Mouse (Mus musculus): ENCODE measurements at regions not wholly inside any gene's neighbourhood (a gene's known extent, or its start where the extent isn't known, plus 50 kb on each side); places are given as distances from the start of the nearest gene placed in this dataset.

DNA sequence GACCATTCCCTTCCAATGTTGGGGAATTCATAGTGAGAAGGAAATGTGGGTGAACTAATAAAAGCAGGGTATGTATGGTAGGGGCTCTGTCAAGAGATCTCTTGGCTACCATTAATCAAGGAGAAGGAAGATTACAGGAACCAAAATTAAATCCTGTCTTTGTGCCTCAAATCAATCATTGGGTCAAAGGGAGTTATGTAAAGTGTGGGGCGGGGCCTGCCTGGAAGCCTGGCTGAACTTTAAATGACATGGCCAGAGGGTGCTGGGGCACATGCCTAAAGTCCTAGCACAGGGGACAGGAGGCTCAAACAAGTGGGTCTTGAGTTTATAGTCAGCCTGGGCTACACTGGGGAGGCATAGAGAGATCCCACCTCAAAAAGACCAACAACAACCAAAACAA is 259.0 kb upstream of the Zfp64 start:
- 89% methylated on average over 1 of the region's 1 CpGs for WGBS
- Histone ChIP-seq H3K36me3 (ENCODE audit: control insufficient read depth, insufficient read depth, low read length) (no peaks in the 10 kb centered on the region), H3K4me3 (ENCODE audit: low read depth, low read length) (no peak overlapping the region), H3K9ac (replicated peaks; ENCODE audit: low read depth, low read length) (no peak overlapping the region), H3K9me3 (ENCODE audit: control insufficient read depth, low read length) (no peaks in the 10 kb centered on the region), H3K27me3 (ENCODE audit: control insufficient read depth, insufficient read depth, low read length) (no peaks in the 10 kb centered on the region), H3K27ac (ENCODE audit: low read depth, low read length) (no peak overlapping the region), H3K4me2 (ENCODE audit: low read depth, low read length) (no peak overlapping the region), H3K4me1 (ENCODE audit: control insufficient read depth, insufficient read depth, low read length) (no peaks in the 10 kb centered on the region)
- no peak for ATAC-seq (ENCODE audit: low read depth)

- 71% methylated on average over 10 of the region's 10 CpGs for WGBS
- H3K27ac ChIP-seq (ENCODE audit: low read depth, low read length), result no peak overlapping the region
- H3K27me3 ChIP-seq (ENCODE audit: control insufficient read depth, insufficient read depth, low read length), result no peaks in the 10 kb centered on the region
- no peaks in the 10 kb centered on the region for H3K36me3 ChIP-seq (ENCODE audit: control insufficient read depth, insufficient read depth, low read length)
- H3K4me3 ChIP-seq (ENCODE audit: low read depth, low read length), result no peak overlapping the region
- H3K9me3 ChIP-seq (ENCODE audit: control insufficient read depth, low read length), result no peaks in the 10 kb centered on the region
- no peak overlapping the region for H3K4me2 ChIP-seq (ENCODE audit: low read depth, low read length)
- ATAC-seq (ENCODE audit: low read depth), result no peak
- H3K4me1 ChIP-seq (ENCODE audit: control insufficient read depth, insufficient read depth, low read length), result no peaks in the 10 kb centered on the region
- no peak overlapping the region for H3K9ac ChIP-seq (replicated peaks; ENCODE audit: low read depth, low read length)
These were observed 257.9 kb upstream of the Zfp64 start for GRCm38 (mm10) chr2:169213314-169213713.

DNA sequence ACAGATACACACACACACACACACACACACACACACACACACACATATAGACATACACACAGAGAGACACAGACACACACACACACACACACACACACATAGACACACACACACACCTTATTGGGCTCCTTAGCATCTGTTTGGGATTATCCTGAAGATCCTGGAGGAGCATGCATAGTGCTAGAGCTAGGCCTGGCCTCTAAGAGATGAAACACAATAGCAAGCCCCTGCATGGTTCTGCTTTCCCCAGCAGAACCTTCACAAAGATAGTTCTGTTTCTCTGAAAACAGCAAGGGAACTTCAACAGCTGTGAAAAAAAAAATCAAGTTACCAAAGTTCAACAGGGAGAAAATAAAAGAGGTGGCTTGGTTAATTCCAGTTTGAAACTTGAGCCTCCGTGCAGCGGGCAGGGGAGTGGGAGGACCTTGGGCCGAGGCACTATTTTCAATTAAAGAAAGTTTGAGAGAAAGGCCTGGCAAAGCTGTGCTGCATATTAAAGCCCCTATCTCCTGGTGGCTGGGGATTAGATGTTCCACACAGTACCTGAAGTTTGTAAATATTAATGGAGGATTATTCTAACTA is 257.4 kb upstream of the Zfp64 start:
- H3K27ac ChIP-seq (ENCODE audit: low read depth, low read length), result no peak overlapping the region
- no peak overlapping the region for H3K9ac ChIP-seq (replicated peaks; ENCODE audit: low read depth, low read length)
- no peaks in the 10 kb centered on the region for H3K9me3 ChIP-seq (ENCODE audit: control insufficient read depth, low read length)
- H3K4me2 ChIP-seq (ENCODE audit: low read depth, low read length), result no peak overlapping the region
- ATAC-seq (ENCODE audit: low read depth), result no peak
- no peaks in the 10 kb centered on the region for H3K36me3 ChIP-seq (ENCODE audit: control insufficient read depth, insufficient read depth, low read length)
- no peak overlapping the region for H3K4me3 ChIP-seq (ENCODE audit: low read depth, low read length)
- no peaks in the 10 kb centered on the region for H3K4me1 ChIP-seq (ENCODE audit: control insufficient read depth, insufficient read depth, low read length)
- no peaks in the 10 kb centered on the region for H3K27me3 ChIP-seq (ENCODE audit: control insufficient read depth, insufficient read depth, low read length)
- 52% methylated on average over 3 of the region's 3 CpGs for WGBS

DNA sequence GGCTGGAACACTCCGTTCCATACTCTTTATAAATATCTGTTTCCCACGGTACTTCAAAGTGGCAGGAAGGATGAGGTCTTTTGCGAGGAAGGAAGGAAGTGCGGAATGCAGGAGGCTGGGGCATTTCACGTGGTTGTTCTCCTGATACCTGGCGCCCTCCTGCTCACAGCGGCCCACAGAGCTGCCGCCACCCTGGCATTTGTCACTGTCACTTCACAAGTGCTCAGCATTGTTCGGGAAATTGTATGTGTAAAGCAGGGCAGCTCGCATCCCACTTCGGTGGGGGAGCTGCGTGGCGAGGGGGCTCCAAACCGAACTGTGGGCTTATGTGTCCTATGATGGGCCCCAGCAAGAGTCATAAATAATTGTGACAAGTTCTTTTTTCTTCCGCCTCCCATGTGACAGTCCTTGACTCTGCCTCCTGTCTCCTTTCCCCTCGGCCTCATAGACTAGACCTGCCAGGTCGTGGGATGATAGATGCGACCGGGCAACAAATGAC is 248.9 kb upstream of the Zfp64 start:
- Histone ChIP-seq H3K4me3 (ENCODE audit: low read depth, low read length) (no peak overlapping the region), H3K4me1 (ENCODE audit: control insufficient read depth, insufficient read depth, low read length) (0 out of 2 replicates have a peak, but pooled peaks cover 4% of the 10 kb centered on the region), H3K9me3 (ENCODE audit: control insufficient read depth, low read length) (no peaks in the 10 kb centered on the region), H3K27me3 (ENCODE audit: control insufficient read depth, insufficient read depth, low read length) (no peaks in the 10 kb centered on the region), H3K36me3 (ENCODE audit: control insufficient read depth, insufficient read depth, low read length) (no peaks in the 10 kb centered on the region), H3K9ac (replicated peaks; ENCODE audit: low read depth, low read length) (no peak overlapping the region), H3K4me2 (ENCODE audit: low read depth, low read length) (no peak overlapping the region), H3K27ac (ENCODE audit: low read depth, low read length) (no peak overlapping the region)
- ATAC-seq (ENCODE audit: low read depth), result no peak; the same call in 1 of the 2 replicates
- WGBS, result 35% methylated on average over 19 of the region's 19 CpGs

- Histone ChIP-seq H3K9me3 (ENCODE audit: control insufficient read depth, low read length) (no peaks in the 10 kb centered on the region), H3K4me2 (ENCODE audit: low read depth, low read length) (no peak overlapping the region), H3K4me1 (ENCODE audit: control insufficient read depth, insufficient read depth, low read length) (0 out of 2 replicates have a peak, but pooled peaks cover 4% of the 10 kb centered on the region), H3K36me3 (ENCODE audit: control insufficient read depth, insufficient read depth, low read length) (no peaks in the 10 kb centered on the region), H3K27ac (ENCODE audit: low read depth, low read length) (no peak overlapping the region), H3K27me3 (ENCODE audit: control insufficient read depth, insufficient read depth, low read length) (no peaks in the 10 kb centered on the region), H3K4me3 (ENCODE audit: low read depth, low read length) (no peak overlapping the region), H3K9ac (replicated peaks; ENCODE audit: low read depth, low read length) (no peak overlapping the region)
- ATAC-seq (ENCODE audit: low read depth), result no peak
- WGBS, result 73% methylated on average over 7 of the region's 7 CpGs
These were observed 236.6 kb upstream of the Zfp64 start for GRCm38 (mm10) chr2:169191974-169192373.

DNA sequence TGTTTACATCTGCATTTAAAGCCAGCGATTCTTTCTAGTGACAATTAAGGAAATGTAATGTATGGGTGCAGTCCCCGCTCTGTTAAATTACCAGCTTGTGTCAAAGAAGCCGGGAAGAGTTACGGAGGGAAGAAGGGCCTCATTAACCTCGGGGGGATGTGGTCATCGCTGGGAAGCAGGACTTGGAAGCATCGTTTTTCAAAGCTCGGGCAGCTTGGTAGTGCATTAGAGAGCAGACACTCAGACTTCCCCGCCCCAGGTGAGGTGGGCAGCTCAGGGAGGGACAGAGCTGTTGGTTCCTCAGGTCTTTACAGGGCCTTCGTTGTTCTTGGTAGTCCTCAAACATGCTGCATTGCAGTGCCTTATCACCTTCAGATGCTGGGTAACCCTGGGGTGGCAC is 236.1 kb upstream of the Zfp64 start:
- Histone ChIP-seq H3K9me3 (ENCODE audit: control insufficient read depth, low read length) (no peaks in the 10 kb centered on the region), H3K27me3 (ENCODE audit: control insufficient read depth, insufficient read depth, low read length) (no peaks in the 10 kb centered on the region), H3K4me1 (ENCODE audit: control insufficient read depth, insufficient read depth, low read length) (0 out of 2 replicates have a peak, but pooled peaks cover 4% of the 10 kb centered on the region), H3K27ac (ENCODE audit: low read depth, low read length) (no peak overlapping the region), H3K9ac (replicated peaks; ENCODE audit: low read depth, low read length) (no peak overlapping the region), H3K36me3 (ENCODE audit: control insufficient read depth, insufficient read depth, low read length) (no peaks in the 10 kb centered on the region), H3K4me3 (ENCODE audit: low read depth, low read length) (no peak overlapping the region), H3K4me2 (ENCODE audit: low read depth, low read length) (no peak overlapping the region)
- ATAC-seq (ENCODE audit: low read depth), result no peak
- 33% methylated on average over 10 of the region's 10 CpGs for WGBS

DNA sequence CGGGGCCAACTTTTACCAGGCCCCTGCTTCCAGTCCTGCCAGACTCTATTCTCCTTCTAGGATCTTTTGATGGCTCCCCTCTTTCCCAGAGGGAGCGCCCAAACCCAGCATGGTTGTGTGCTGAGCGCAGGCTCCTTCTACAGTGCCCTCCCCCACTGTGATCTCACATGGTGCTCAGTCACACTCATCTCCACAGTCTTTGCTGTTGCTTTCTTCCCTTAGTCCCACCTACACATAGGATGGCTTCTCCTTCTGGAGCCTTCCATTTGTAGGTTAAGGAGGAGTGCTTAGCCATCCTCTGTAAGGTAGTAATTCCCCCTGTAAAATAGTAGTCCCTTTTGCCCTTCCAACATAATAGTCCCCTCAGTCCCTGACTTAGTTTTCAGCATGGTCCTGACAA is 222.2 kb upstream of the Zfp64 start:
- H3K4me1 ChIP-seq (ENCODE audit: control insufficient read depth, insufficient read depth, low read length), result no peaks in the 10 kb centered on the region
- WGBS, result 85% methylated on average over 3 of the region's 3 CpGs
- no peak for ATAC-seq (ENCODE audit: low read depth)

DNA sequence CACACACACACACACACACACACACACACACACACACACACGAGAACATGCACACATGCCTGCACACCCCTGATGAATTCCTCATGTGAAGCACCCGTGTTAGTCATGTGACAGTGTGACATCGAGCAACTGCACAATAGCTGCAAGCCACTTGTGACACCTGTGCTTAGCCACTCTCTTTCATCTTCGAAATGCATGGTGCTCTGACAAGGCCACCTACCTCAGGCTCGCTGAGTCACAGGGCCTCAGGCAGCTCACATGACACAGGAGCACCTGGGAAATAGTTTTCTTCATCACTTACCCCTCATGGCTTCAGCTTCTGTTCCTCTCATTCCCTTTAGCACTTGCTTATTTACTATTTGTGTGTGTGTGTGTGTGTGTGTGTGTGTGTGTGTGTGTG is 213.4 kb upstream of the Zfp64 start:
- Histone ChIP-seq H3K27ac (ENCODE audit: low read depth, low read length) (no peak overlapping the region), H3K4me3 (ENCODE audit: low read depth, low read length) (no peak overlapping the region), H3K27me3 (ENCODE audit: control insufficient read depth, insufficient read depth, low read length) (no peaks in the 10 kb centered on the region), H3K4me2 (ENCODE audit: low read depth, low read length) (no peak overlapping the region), H3K36me3 (ENCODE audit: control insufficient read depth, insufficient read depth, low read length) (no peaks in the 10 kb centered on the region), H3K4me1 (ENCODE audit: control insufficient read depth, insufficient read depth, low read length) (no peaks in the 10 kb centered on the region), H3K9me3 (ENCODE audit: control insufficient read depth, low read length) (no peaks in the 10 kb centered on the region), H3K9ac (replicated peaks; ENCODE audit: low read depth, low read length) (no peak overlapping the region)
- WGBS, result 82% methylated on average over 5 of the region's 5 CpGs
- ATAC-seq (ENCODE audit: low read depth), result no peak

More for the DNA sequence above, 222.2 kb upstream of the Zfp64 start:
- no peaks in the 10 kb centered on the region for H3K9me3 ChIP-seq (ENCODE audit: control insufficient read depth, low read length)
- H3K9ac ChIP-seq (replicated peaks; ENCODE audit: low read depth, low read length), result no peak overlapping the region
- no peaks in the 10 kb centered on the region for H3K27me3 ChIP-seq (ENCODE audit: control insufficient read depth, insufficient read depth, low read length)
- no peaks in the 10 kb centered on the region for H3K36me3 ChIP-seq (ENCODE audit: control insufficient read depth, insufficient read depth, low read length)
- no peak overlapping the region for H3K27ac ChIP-seq (ENCODE audit: low read depth, low read length)
- no peak overlapping the region for H3K4me2 ChIP-seq (ENCODE audit: low read depth, low read length)
- H3K4me3 ChIP-seq (ENCODE audit: low read depth, low read length), result no peak overlapping the region

- no peak for ATAC-seq (ENCODE audit: low read depth)
- H3K27ac ChIP-seq (ENCODE audit: low read depth, low read length), result no peak overlapping the region
- H3K4me1 ChIP-seq (ENCODE audit: control insufficient read depth, insufficient read depth, low read length), result no peaks in the 10 kb centered on the region
- no peak overlapping the region for H3K4me3 ChIP-seq (ENCODE audit: low read depth, low read length)
- H3K9ac ChIP-seq (replicated peaks; ENCODE audit: low read depth, low read length), result no peak overlapping the region
- H3K4me2 ChIP-seq (ENCODE audit: low read depth, low read length), result no peak overlapping the region
- whole genome bisulfite sequencing, result 86% methylated on average over 6 of the region's 6 CpGs
- H3K36me3 ChIP-seq (ENCODE audit: control insufficient read depth, insufficient read depth, low read length), result no peaks in the 10 kb centered on the region
- no peaks in the 10 kb centered on the region for H3K9me3 ChIP-seq (ENCODE audit: control insufficient read depth, low read length)
- no peaks in the 10 kb centered on the region for H3K27me3 ChIP-seq (ENCODE audit: control insufficient read depth, insufficient read depth, low read length)
These were observed 213.0 kb upstream of the Zfp64 start for GRCm38 (mm10) chr2:169168376-169168775.

Data from neural tube, embryonic 14.5 days (tissue).